Mouse (Mus musculus) neutrophil, adult 5-6 weeks (primary cell): ENCODE measurements around the gene Ocel1. TPM values are rescaled to one million over a fixed set of nuclear protein-coding genes. Genes with fewer than 3 reads are reported as not detected.

ENCODE experiments used
- ATAC-seq: fragments of 151-379, 151-347 bp; 2 replicates; pipeline ENCODE4 v1.8.0; 2017; ENCODE audit warnings: mild to moderate bottlenecking, moderate TSS enrichment; ENCODE audit not compliant: insufficient number of reproducible peaks, poor library complexity, low FRiP score, severe bottlenecking; ENCODE audit errors: extremely low read depth
- total RNA-seq: library from RNA; stranded (forward); fragments of 200-1000 nt; gene quantifications from 2 replicates; pipeline ENCODE4 v1.2.3, GENCODE M21; 2017

Gene Ocel1
- total RNA-seq, 1 experiment from 2014 or later, result 46.7 TPM

- no peak for ATAC-seq
These were observed 26.6 kb downstream of the Ocel1 start for GRCm38 (mm10) chr8:71397701-71398100.

DNA sequence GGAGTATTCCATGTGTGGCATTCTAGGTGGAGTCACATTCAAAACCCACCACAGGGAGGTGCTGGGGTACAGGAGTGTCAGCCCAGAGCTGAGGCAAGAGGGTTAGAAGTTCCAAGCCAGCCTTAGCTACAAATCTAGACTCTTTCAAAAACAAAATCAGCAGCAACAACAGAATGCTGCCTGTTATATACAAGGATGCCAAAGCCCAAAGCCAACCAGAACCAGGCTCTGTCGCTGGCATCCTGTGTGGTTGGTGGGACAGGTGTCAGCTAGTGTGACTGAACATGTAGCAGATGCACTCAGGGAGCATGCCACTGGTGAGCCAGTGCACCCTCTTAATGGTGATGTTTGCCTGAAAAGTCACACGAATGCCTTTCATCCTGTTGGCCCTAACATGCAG lies 29.7 kb downstream of the Ocel1 start:
- no peak for ATAC-seq

GRCm38 (mm10) chr8:71401454-71401853 lies 30.4 kb downstream of the Ocel1 start:
- no peak for ATAC-seq

- ATAC-seq, result no peak
These were observed 31.4 kb downstream of the Ocel1 start for GRCm38 (mm10) chr8:71402446-71402964.

DNA sequence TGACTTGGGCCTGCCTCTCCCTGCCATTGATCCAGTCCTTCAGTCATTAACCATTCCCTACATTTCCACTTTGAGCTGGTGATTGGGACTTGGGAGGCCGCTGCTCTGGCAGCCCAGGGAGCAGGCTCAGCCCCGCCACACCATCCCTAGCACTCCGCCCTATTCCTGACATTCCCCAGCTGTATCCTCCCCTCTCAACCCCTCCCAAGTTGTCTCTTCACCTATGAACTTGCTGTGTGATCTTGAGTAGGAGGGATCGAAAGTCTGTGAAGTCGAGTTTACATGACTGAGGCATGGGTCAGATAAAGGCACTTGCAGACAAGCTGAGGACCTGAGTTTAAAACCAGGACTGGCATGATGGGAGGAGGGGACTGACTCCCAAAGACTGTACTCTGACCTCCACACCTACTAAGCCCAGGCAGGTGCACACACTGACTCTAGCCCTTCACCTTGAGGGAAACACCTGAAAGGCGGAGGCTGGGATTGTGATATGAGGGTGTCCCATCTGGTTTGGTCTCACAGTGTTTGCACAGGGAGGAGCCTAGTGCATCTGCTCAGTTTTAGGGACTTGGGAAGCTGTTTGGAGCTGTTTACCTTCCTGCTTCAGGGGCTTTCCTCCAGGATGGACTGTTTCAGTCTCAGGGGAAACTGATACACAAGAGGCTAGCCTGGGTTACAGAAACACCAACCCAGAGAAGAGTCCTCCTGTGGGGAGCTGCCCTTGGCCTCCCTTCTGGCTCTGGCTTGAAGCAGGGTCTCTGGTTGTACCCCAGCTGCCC lies 32.2 kb downstream of the Ocel1 start:
- ATAC-seq, result no peak

GRCm38 (mm10) chr8:71404011-71404410 lies 32.9 kb downstream of the Ocel1 start:
- no peak for ATAC-seq

- ATAC-seq, result no peak
These were observed 33.9 kb downstream of the Ocel1 start for GRCm38 (mm10) chr8:71404951-71405351.

GRCm38 (mm10) chr8:71405401-71406098 lies 34.5 kb downstream of the Ocel1 start, which contains the start of gene Ankle1:
Ankle1 (plus strand) TSS chr8:71406010.
- peak; percentile 80 for ATAC-seq

DNA sequence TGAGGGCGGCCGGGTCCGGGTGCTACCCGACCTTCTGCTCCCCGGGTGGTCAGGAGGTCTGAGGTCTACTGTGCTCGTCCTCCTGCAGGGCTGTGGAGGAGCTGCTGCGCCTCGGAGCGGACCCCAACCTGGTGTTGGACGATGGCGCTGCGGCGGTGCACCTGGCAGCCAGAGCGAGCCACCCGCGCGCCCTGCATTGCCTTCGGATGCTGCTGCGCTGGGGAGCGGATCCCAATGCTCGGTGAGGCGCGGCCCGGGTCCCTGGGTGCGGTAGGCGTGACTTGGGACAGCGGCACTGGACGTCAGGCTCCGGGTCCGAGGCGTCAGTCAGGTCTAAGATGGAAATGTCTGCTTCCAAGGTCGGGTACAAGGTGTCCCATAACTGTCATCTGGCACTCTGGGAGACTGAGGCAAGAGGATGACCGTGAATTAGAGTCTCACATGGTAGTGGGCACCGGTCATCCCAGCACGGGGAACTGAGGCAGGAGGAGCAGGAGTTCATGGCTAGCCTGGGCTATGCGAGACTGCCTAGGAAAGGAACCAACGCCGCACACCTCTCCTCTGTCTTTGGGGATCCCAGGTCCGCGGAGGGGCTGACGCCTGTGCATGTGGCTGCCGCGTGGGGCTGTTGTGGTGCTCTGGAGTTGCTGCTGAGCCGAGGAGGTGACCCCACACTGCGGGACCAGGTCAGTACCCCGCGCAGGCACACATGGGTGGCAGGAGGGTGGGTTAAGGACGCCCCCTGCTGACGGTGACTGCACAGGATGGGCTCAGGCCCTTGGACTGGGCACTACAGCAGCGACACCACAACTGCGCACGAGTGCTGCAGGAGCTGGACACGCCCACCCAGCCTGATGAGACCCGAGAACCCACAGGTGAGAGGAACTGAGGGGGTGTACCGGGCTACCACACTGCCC lies 35.3 kb downstream of the Ocel1 start:
- ATAC-seq, result peak; percentile 35; the same call in 1 of the 2 replicates

DNA sequence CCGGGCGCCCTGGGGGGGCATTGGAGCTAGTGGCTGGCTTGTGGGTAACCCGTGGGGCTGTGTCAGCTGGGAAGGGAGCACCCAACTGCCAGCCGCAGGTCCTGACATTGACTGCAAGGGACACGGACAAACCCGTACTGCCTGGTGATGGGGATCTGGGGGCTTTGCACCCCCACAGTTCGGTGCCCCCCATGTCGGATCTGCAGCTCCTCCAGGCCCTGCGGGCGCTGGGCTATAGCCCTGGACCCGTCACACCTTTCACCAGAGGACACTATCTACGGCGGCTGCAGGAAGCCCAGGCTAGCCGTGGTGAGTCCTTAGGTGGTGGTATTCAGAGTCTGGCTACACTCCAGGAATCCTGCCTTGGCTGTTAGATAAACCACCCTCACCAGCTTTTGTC lies 36.3 kb downstream of the Ocel1 start:
- no peak for ATAC-seq

- ATAC-seq, result no peak
These were observed 37.1 kb downstream of the Ocel1 start for GRCm38 (mm10) chr8:71408231-71408630.

- ATAC-seq, result no peak
These were observed 40.6 kb downstream of the Ocel1 start for GRCm38 (mm10) chr8:71411535-71412273.

- ATAC-seq, result no peak
These were observed 51.0 kb downstream of the Ocel1 start for GRCm38 (mm10) chr8:71422121-71422520.

Other genes with a start within 250 kb of the Ocel1 start
- gene Myo9b, start 98.6 kb upstream of the Ocel1 start, total RNA-seq, result 121 and 130 TPM in 2 replicates
- 75.3 and 89.4 TPM in 2 replicates for gene Haus8, start 98.4 kb upstream of the Ocel1 start, total RNA-seq
- 160 and 172 TPM in 2 replicates for gene Use1, start 4.5 kb upstream of the Ocel1 start, total RNA-seq
- gene Nr2f6, start 10.7 kb downstream of the Ocel1 start, total RNA-seq, result 8.6 and 9.2 TPM in 2 replicates
- gene Ushbp1, start 24.5 kb downstream of the Ocel1 start, total RNA-seq, result not detected in 2 replicates
- gene Babam1, start 25.6 kb downstream of the Ocel1 start, total RNA-seq, result 57.7 and 63.6 TPM in 2 replicates
- 0.61 TPM in 1 of 2 replicates, not detected in the other for gene Ankle1, start 34.7 kb downstream of the Ocel1 start, total RNA-seq
- gene Abhd8, start 92.4 kb downstream of the Ocel1 start, total RNA-seq, result 7.8 and 11.0 TPM in 2 replicates
- gene Mrpl34, start 93.7 kb downstream of the Ocel1 start, total RNA-seq, result 18.0 and 19.5 TPM in 2 replicates
- 29.2 and 34.6 TPM in 2 replicates for gene Dda1, start 97.9 kb downstream of the Ocel1 start, total RNA-seq
- gene Ano8, start 114.7 kb downstream of the Ocel1 start, total RNA-seq, result 6.1 and 8.5 TPM in 2 replicates
- 15.2 and 19.7 TPM in 2 replicates for gene Gtpbp3, start 116.8 kb downstream of the Ocel1 start, total RNA-seq
- not detected in 2 replicates for gene Plvap, start 140.5 kb downstream of the Ocel1 start, total RNA-seq
- gene Ccdc194, start 154.4 kb downstream of the Ocel1 start, total RNA-seq, result not detected in 2 replicates
- gene Bst2, start 166.2 kb downstream of the Ocel1 start, total RNA-seq, result 7.6 and 18.4 TPM in 2 replicates
- gene Mvb12a, start 171.6 kb downstream of the Ocel1 start, total RNA-seq, result 35.4 and 39.8 TPM in 2 replicates
- 0.25 and 0.58 TPM in 2 replicates for gene Tmem221, start 187.6 kb downstream of the Ocel1 start, total RNA-seq
- not detected in 2 replicates for gene Nxnl1, start 195.3 kb downstream of the Ocel1 start, total RNA-seq
- 3.4 and 5.7 TPM in 2 replicates for gene Slc27a1, start 197.6 kb downstream of the Ocel1 start, total RNA-seq
- gene Pgls, start 220.9 kb downstream of the Ocel1 start, total RNA-seq, result 45.6 and 55.1 TPM in 2 replicates
- gene Fam129c, start 226.3 kb downstream of the Ocel1 start, total RNA-seq, result 94.7 and 127 TPM in 2 replicates
- 92.2 and 92.5 TPM in 2 replicates for gene Colgalt1, start 239.7 kb downstream of the Ocel1 start, total RNA-seq